Mouse (Mus musculus): ENCODE measurements around the gene Dhtkd1. TPM values are rescaled to one million over a fixed set of nuclear protein-coding genes. Genes with fewer than 3 reads are reported as not detected.
A peak's percentile ranks its signal among the peaks of the same experiment; 100 is the strongest.
"Not testable (repeated sequence)": the region's sequence is repeated elsewhere in the genome, so short reads cannot be mapped to it uniquely, and the experiment has no call there.

The Dhtkd1 gene
- polyA plus RNA-seq, 1 experiment from 2014 or later: 5.2 TPM

DNA sequence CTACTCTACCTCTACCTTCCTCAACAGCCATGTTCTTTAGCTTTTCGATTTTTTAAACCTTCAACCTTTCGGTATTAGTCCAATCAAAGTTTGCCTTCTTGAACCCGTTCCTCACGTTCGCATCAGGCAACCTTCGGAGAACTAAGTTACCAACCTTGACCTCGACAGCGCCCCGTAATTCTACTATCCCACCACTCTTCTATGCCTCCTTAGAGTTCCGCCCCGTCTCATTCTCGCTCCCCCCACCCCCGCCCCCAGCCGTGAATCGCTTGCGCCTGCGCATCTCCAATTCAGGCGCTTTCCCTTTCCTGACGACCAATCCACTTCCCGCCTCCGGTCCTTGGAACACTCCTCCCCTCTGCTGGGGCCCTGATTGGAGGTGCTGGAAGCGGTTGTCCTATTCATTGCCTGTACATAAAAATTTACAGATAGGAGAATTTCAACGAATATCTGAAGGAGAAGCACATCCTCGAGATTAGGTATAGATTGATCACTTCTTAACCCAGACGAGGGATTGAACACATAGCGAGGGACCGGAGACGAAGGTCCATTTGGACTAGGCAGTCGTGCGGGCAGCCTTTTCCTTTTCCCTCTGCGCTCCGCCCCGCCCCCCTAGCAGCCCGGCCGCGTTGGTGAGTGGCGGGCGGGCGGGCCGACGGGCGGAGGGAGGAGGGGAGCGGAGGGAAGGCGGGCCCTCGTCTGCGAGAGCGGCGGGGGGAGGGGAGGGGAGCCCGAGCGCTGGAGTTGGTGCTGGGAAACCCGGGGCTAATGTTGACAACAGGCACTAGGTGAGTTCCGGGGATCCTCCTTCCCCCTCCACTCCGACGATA lies 8.4 kb upstream of the Dhtkd1 start, which contains the start of gene Upf2:
Gene Upf2, plus strand, starts transcription at position 704 of the 830 bp plus-strand sequence.
- ATAC-seq (ENCODE audit: insufficient number of reproducible peaks, low FRiP score, low TSS enrichment, low read depth) (peak; percentile 95), DNase-seq (ENCODE audit: low spot score) (peak; percentile 95)
- under 1% methylated on average over 46 of the region's 54 CpGs for WGBS
- Histone ChIP-seq H3K27ac (replicated peaks; ENCODE audit: low read depth, low read length) (peak within 1 kb of the TSS; percentile 59), H3K36me3 (ENCODE audit: control insufficient read depth, insufficient read depth, low read length) (no peaks in the 10 kb centered on the region; the same call in 1 of the 2 replicates), H3K9me3 (ENCODE audit: control insufficient read depth, low read length) (no peaks in the 10 kb centered on the region), H3K4me1 (ENCODE audit: control insufficient read depth, insufficient read depth, low read length) (no peaks in the 10 kb centered on the region), H3K27me3 (ENCODE audit: control insufficient read depth, insufficient read depth, low read length) (no peaks in the 10 kb centered on the region), H3K4me2 (ENCODE audit: low read depth, severe bottlenecking) (peak within 1 kb of the TSS; percentile 72), H3K4me3 (ENCODE audit: low read depth, low read length) (peak within 1 kb of the TSS; percentile 99), H3K9ac (ENCODE audit: low read length) (peak within 1 kb of the TSS; percentile 94)

DNA sequence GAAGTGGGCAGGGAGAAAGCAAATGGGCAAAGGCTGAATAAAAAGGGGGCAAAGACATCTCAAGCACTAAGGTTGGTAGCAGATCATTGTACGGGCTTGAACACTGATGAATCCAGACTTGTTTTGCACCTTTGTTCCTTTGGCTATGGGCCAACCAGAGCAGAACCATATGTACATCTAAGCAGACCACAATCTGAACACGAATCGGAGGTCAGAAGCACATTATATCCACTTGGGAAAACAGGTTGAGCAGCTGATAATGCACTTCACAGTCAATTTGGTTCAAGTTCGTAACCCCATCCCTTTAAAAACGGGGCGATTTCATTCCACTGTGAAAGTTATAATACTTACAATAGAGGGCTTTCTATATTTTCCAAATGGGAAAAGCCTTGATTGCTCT lies 7.7 kb upstream of the Dhtkd1 start:
- ATAC-seq (ENCODE audit: insufficient number of reproducible peaks, low FRiP score, low TSS enrichment, low read depth) (no peak), DNase-seq (ENCODE audit: low spot score) (peak; percentile 23)
- H3K9ac ChIP-seq (ENCODE audit: low read length): peak overlapping the region; percentile 94
- peak overlapping the region; percentile 14; the same call in 1 of the 2 replicates for H3K27ac ChIP-seq (replicated peaks; ENCODE audit: low read depth, low read length)
- 19% methylated on average over 6 of the region's 6 CpGs for WGBS
- no peaks in the 10 kb centered on the region for H3K9me3 ChIP-seq (ENCODE audit: control insufficient read depth, low read length)
- H3K4me3 ChIP-seq (ENCODE audit: low read depth, low read length): peak overlapping the region; percentile 99
- peak overlapping the region; percentile 57 for H3K4me2 ChIP-seq (ENCODE audit: low read depth, severe bottlenecking)
- no peaks in the 10 kb centered on the region for H3K27me3 ChIP-seq (ENCODE audit: control insufficient read depth, insufficient read depth, low read length)
- no peaks in the 10 kb centered on the region; the same call in 1 of the 2 replicates for H3K36me3 ChIP-seq (ENCODE audit: control insufficient read depth, insufficient read depth, low read length)
- no peaks in the 10 kb centered on the region for H3K4me1 ChIP-seq (ENCODE audit: control insufficient read depth, insufficient read depth, low read length)

DNA sequence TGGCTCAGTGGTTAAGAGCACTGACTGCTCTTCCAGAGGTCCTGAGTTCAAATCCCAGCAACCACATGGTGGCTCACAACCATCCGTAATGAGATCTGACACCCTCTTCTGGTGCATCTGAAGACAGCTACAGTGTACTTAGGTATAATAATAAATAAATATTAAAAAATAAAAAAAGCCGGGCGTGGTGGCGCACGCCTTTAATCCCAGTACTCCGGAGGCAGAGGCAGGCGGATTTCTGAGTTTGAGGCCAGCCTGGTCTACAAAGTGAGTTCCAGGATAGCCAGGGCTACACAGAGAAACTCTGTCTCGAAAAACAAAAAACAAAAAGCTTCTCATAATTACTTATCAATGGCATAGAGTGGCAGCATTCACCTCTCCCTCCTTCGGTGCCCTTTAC lies 7.2 kb upstream of the Dhtkd1 start:
- H3K4me3 ChIP-seq (ENCODE audit: low read depth, low read length): peak overlapping the region; percentile 99; the same call in 1 of the 2 replicates
- not testable (repeated sequence) for H3K9me3 ChIP-seq (ENCODE audit: control insufficient read depth, low read length); H3K36me3 ChIP-seq (ENCODE audit: control insufficient read depth, insufficient read depth, low read length); DNase-seq (ENCODE audit: low spot score); ATAC-seq (ENCODE audit: insufficient number of reproducible peaks, low FRiP score, low TSS enrichment, low read depth); H3K4me1 ChIP-seq (ENCODE audit: control insufficient read depth, insufficient read depth, low read length); H3K27me3 ChIP-seq (ENCODE audit: control insufficient read depth, insufficient read depth, low read length); H3K9ac ChIP-seq (ENCODE audit: low read length); H3K27ac ChIP-seq (replicated peaks; ENCODE audit: low read depth, low read length)
- H3K4me2 ChIP-seq (ENCODE audit: low read depth, severe bottlenecking): peak overlapping the region; percentile 57
- WGBS: 94% methylated on average over 9 of the region's 9 CpGs

DNA sequence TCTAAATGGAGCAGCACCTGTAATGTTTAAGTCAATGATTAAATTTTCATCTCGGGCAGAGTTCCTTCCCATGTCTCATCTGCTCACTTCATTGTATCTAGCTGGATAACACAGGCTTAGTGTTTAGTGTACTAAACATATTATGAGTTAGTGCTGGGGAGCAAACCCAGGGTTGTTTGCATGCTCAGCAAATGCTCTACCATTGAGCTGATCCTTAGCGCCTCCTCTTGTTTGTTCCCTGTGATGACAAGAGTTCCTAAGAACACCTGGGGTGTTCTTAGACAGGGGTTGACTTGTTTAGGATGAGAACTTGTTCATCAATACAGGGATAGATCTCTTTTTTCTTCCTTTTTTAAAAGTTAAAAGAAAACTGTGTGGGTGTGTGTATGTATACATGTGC lies 6.4 kb upstream of the Dhtkd1 start:
- 85% methylated on average over 2 of the region's 2 CpGs for WGBS
- no peak overlapping the region for H3K4me2 ChIP-seq (ENCODE audit: low read depth, severe bottlenecking)
- ATAC-seq (ENCODE audit: insufficient number of reproducible peaks, low FRiP score, low TSS enrichment, low read depth): no peak

DNA sequence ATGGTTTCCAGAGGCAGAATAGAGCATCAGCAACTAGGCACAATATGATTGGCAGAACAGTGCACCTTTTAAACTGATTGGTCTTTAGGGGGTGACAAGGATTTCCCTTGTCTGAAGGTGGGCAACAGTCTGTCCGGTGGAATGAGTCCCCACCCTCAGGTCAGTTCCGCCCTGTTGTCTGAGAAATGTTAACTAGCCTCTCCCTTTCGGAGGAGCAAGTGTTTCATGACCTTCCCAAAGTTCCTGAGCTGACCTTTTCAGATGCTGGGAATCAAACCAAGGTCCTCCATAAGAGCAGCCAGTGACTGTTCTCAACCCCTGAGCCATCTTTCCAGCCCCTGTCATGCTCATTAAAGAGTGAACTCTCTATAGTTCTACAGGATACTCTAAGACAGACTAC lies 4.3 kb upstream of the Dhtkd1 start:
- DNase-seq (ENCODE audit: low spot score) (no peak), ATAC-seq (ENCODE audit: insufficient number of reproducible peaks, low FRiP score, low TSS enrichment, low read depth) (no peak)
- Histone ChIP-seq H3K4me3 (ENCODE audit: low read depth, low read length) (no peak overlapping the region), H3K36me3 (ENCODE audit: control insufficient read depth, insufficient read depth, low read length) (no peaks in the 10 kb centered on the region), H3K4me2 (ENCODE audit: low read depth, severe bottlenecking) (no peak overlapping the region), H3K9me3 (ENCODE audit: control insufficient read depth, low read length) (no peaks in the 10 kb centered on the region), H3K4me1 (ENCODE audit: control insufficient read depth, insufficient read depth, low read length) (no peaks in the 10 kb centered on the region), H3K27me3 (ENCODE audit: control insufficient read depth, insufficient read depth, low read length) (no peaks in the 10 kb centered on the region), H3K9ac (ENCODE audit: low read length) (no peak overlapping the region), H3K27ac (replicated peaks; ENCODE audit: low read depth, low read length) (no peak overlapping the region)
- 86% methylated on average over 3 of the region's 3 CpGs for WGBS

More for the DNA sequence above, 6.4 kb upstream of the Dhtkd1 start:
- DNase-seq (ENCODE audit: low spot score): no peak
- H3K36me3 ChIP-seq (ENCODE audit: control insufficient read depth, insufficient read depth, low read length): no peaks in the 10 kb centered on the region; the same call in 1 of the 2 replicates
- no peak overlapping the region for H3K9ac ChIP-seq (ENCODE audit: low read length)
- H3K4me3 ChIP-seq (ENCODE audit: low read depth, low read length): no peak overlapping the region
- H3K4me1 ChIP-seq (ENCODE audit: control insufficient read depth, insufficient read depth, low read length): no peaks in the 10 kb centered on the region
- H3K27me3 ChIP-seq (ENCODE audit: control insufficient read depth, insufficient read depth, low read length): no peaks in the 10 kb centered on the region
- no peak overlapping the region for H3K27ac ChIP-seq (replicated peaks; ENCODE audit: low read depth, low read length)
- no peaks in the 10 kb centered on the region for H3K9me3 ChIP-seq (ENCODE audit: control insufficient read depth, low read length)

DNA sequence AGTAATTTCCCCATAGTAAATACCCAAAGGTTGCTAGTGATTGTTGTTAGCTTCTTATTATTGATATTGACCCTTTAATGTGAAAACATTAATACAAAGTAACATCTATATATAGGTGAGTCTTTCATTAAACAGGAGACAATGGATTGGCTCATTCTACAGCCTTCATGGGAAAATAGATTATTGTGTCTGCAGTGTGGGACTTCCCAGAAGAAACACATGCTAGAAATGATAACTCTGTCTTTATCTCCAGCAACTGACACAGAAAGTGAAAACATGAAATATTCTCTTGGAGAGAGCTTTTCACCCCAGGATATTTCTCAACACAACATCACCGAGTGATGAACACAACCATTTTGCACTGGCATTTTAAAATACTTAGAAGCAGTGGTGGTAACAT lies 3.0 kb upstream of the Dhtkd1 start:
- Histone ChIP-seq H3K27me3 (ENCODE audit: control insufficient read depth, insufficient read depth, low read length) (no peaks in the 10 kb centered on the region), H3K9ac (ENCODE audit: low read length) (no peak overlapping the region), H3K4me2 (ENCODE audit: low read depth, severe bottlenecking) (no peak overlapping the region), H3K27ac (replicated peaks; ENCODE audit: low read depth, low read length) (no peak overlapping the region), H3K4me3 (ENCODE audit: low read depth, low read length) (no peak overlapping the region), H3K9me3 (ENCODE audit: control insufficient read depth, low read length) (no peaks in the 10 kb centered on the region), H3K4me1 (ENCODE audit: control insufficient read depth, insufficient read depth, low read length) (no peaks in the 10 kb centered on the region), H3K36me3 (ENCODE audit: control insufficient read depth, insufficient read depth, low read length) (no peaks in the 10 kb centered on the region)
- no peak for ATAC-seq (ENCODE audit: insufficient number of reproducible peaks, low FRiP score, low TSS enrichment, low read depth)
- DNase-seq (ENCODE audit: low spot score): no peak
- 95% methylated on average over 1 of the region's 1 CpGs for WGBS

DNA sequence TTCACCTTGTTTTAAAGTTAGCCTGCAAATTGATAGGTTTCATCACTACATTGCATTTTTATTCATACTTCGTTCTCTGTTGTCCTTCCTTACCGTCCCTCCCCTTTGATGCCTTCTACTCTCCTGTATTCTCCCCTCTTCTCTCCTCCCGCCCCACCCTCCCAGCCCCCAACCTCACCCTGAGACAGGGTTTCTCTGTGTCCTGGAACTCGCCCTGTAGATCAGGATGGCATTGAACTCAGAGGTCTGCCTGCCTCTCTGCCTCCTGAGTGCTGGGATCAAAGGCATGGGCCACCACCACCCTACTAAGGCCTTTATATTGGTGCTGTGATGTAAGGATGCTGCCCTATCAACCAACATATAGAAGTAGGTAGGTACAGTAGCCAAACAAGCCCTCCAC lies 479 bp upstream of the Dhtkd1 start:
- ATAC-seq (ENCODE audit: insufficient number of reproducible peaks, low FRiP score, low TSS enrichment, low read depth): 0 out of 2 replicates have a peak, but pooled peaks have one; percentile 64

DNA sequence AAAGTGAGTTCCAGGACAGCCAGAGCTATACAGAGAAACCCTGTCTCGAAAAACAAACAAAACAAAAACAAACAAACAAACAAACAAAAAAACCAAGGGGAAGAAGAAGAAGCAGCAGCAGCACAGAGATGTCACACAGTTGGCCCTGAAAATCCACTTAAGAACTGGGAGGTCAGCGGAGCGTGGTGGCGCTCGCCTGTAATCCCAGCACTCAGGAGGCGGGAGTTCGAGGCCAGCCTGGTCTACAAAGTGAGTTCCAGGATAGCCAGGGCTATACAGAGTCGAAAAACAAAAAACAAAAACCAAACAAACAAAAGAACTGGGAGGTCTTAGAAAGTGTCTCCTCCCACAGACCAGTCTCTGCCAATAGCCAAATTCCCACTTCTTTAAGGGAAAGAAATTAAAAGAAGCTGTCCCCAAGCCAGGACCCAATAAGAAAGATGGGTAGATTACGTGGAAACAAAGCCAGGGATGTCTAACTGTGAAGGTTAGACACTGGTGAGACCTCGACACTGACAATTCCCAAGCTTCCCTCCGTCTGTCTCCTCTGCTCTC lies 654 bp downstream of the Dhtkd1 start:
- peak; percentile 33; the same call in 1 of the 2 replicates for ATAC-seq (ENCODE audit: insufficient number of reproducible peaks, low FRiP score, low TSS enrichment, low read depth)
- no peaks in the 10 kb centered on the region for H3K4me1 ChIP-seq (ENCODE audit: control insufficient read depth, insufficient read depth, low read length)
- 62% methylated on average over 11 of the region's 11 CpGs for WGBS

More for the DNA sequence above, 479 bp upstream of the Dhtkd1 start:
- 36% methylated on average over 4 of the region's 4 CpGs for WGBS
- H3K9me3 ChIP-seq (ENCODE audit: control insufficient read depth, low read length): no peaks in the 10 kb centered on the region
- H3K27ac ChIP-seq (replicated peaks; ENCODE audit: low read depth, low read length): no peak overlapping the region
- no peak overlapping the region for H3K9ac ChIP-seq (ENCODE audit: low read length)
- DNase-seq (ENCODE audit: low spot score): no peak
- H3K4me2 ChIP-seq (ENCODE audit: low read depth, severe bottlenecking): peak overlapping the region; percentile 85
- H3K4me1 ChIP-seq (ENCODE audit: control insufficient read depth, insufficient read depth, low read length): no peaks in the 10 kb centered on the region
- no peaks in the 10 kb centered on the region for H3K27me3 ChIP-seq (ENCODE audit: control insufficient read depth, insufficient read depth, low read length)
- H3K4me3 ChIP-seq (ENCODE audit: low read depth, low read length): peak overlapping the region; percentile 60; the same call in 1 of the 2 replicates
- H3K36me3 ChIP-seq (ENCODE audit: control insufficient read depth, insufficient read depth, low read length): no peaks in the 10 kb centered on the region

More for the DNA sequence above, 654 bp downstream of the Dhtkd1 start:
- DNase-seq (ENCODE audit: low spot score): no peak
- H3K27me3 ChIP-seq (ENCODE audit: control insufficient read depth, insufficient read depth, low read length): no peaks in the 10 kb centered on the region
- H3K36me3 ChIP-seq (ENCODE audit: control insufficient read depth, insufficient read depth, low read length): no peaks in the 10 kb centered on the region
- no peak overlapping the region for H3K27ac ChIP-seq (replicated peaks; ENCODE audit: low read depth, low read length)
- peak overlapping the region; percentile 65 for H3K9ac ChIP-seq (ENCODE audit: low read length)
- no peaks in the 10 kb centered on the region for H3K9me3 ChIP-seq (ENCODE audit: control insufficient read depth, low read length)
- peak overlapping the region; percentile 85 for H3K4me2 ChIP-seq (ENCODE audit: low read depth, severe bottlenecking)
- peak overlapping the region; percentile 60 for H3K4me3 ChIP-seq (ENCODE audit: low read depth, low read length)

Data from limb, embryonic 11.5 days (tissue).